Mouse (Mus musculus): ENCODE results near the gene Cnksr1. TPM values are rescaled to one million over a fixed set of nuclear protein-coding genes. Genes with fewer than 3 reads are reported as not detected.

The Cnksr1 gene
- 0.62 TPM for total RNA-seq (2023)

DNA sequence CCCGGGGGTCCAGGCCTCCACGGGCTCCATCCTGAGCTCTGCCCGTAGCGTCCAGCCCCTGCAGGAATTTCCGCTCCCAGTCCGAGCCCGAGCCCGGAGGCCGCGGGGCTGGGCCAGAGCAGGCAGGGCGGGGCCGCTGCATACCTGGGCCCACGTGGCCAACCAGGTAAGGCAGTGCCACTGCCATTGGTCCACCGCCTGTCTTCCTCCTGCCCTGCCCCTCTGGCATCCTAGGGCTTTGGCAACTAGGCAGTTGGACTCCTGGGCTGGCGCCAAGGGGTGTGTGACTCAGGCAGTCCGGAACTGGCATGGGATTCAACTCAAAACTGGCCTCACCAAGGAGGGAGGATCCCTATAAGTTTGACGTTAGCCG is at the start of gene Cnksr1:
Cnksr1 (minus strand) TSS at position 121 of the 373 bp plus-strand sequence.

DNA sequence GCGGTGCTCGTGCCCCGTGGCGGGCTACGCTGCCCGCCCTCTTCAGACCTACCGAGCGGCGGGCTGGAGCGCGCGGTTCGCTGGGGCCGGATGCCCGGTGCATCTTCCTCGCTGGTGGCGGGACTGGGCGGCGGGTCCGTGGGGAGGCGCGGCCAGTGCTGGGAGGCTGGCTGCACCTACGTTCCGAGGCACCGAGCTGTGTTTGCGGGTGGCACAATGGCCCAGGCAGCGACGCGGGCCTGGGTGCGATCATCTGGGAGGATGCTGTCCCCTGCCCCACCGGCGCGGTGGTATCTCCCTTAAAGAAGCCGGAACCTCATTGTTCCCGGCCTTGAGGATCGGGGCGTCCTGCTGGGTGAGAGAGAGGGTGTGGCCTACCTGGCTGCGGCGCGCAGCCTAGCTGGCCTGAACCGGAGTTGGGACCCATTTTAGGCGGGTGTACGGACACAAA is 49.4 kb upstream of the Cnksr1 start, which contains the start of gene Pdik1l:
Pdik1l (minus strand) TSS at position 321 of the 451 bp plus-strand sequence.

DNA sequence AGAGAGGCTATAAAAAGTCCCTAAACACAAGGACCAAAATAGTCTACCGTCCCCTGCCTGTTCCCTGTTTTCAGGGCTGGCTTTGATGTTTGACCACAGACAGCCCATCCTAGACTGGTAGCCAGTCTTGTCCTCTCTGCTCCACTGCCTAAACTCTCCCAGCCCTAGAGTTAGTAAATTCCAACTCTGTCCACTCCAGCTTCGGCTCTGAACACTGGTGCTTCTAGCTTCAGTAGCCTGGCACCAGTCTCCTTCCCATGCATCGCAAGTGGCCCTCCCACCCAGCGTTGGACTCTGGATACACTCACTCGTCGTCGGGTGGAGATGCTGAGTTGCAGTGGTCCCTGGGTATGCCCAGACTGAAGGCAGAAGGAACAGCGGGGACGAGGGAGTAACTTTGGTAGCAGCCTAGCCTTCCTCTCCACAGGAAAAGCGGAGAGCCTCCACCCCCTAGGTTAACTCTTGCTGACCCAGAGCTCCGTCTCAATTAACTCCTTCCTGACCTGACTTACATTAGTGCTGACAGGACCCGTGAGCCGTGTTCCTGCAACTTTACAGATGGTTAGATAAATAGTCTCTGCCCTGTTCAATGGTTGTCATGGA is 15.6 kb upstream of the Cnksr1 start, which contains the start of gene Grrp1:
Grrp1 (minus strand) TSS at position 385 of the 603 bp plus-strand sequence.

DNA sequence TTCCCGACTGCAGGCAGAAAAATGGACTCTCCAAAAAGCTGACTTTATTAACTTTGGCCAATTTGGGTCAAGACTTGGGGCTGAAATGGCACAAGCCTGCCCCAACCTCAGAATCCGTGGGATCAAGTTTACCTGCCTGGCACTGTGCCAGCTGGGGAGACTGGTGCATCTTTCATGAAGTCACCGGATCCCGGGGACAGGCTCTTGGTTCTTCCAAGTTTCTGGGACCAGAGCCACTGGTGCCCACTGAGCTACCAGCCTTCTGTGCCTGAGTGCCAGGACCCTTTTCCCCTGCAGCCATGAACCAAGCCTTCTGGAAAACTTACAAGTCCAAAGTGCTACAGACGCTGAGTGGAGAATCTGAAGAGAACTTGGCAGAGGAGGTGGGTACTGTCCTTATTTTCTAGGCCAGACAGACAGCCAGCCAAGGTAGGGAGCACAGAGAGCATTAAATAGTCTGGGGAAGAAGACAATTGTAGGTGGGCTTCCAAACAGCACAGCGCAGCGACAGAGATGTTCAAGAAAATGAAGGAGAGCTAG is 8.6 kb upstream of the Cnksr1 start, which contains the start of gene Gm30191:
Gm30191 (plus strand) TSS at position 217 of the 540 bp plus-strand sequence.

DNA sequence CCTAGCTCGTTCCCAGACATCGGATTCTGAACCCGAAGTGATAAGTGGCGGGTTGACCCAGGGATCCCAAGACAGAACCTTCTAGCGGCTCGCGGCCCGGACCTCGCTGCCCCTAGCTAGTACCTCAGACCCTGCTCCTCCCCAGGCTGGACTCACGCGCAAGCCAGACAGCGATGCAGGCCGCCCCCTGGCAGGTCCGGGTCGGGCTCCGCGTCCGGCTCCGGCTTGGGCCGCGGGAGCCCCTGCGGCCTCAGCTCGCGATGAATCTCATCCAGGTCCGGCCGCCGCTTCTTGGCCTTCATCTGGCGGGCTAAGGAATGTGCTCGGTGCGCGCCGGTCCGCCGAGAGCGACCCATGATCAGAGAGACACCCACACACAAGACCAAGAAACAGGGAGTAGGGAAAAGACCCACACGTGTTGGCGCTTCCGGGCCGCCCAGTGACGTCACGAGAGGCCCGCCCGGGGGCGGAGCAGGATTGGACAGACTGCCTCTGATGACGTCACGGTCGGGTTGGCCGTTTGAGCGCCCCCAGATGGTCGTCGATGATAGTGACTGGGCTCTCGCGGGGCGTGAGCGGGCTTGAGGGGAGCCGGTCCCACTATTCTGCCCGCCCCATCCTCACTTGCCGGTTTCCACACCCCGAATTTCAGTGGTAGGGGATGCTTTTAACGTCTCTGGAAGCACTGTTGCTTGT is 7.1 kb upstream of the Cnksr1 start, which contains the start of gene Zfp593:
Zfp593 (minus strand) TSS at position 445 of the 696 bp plus-strand sequence.

DNA sequence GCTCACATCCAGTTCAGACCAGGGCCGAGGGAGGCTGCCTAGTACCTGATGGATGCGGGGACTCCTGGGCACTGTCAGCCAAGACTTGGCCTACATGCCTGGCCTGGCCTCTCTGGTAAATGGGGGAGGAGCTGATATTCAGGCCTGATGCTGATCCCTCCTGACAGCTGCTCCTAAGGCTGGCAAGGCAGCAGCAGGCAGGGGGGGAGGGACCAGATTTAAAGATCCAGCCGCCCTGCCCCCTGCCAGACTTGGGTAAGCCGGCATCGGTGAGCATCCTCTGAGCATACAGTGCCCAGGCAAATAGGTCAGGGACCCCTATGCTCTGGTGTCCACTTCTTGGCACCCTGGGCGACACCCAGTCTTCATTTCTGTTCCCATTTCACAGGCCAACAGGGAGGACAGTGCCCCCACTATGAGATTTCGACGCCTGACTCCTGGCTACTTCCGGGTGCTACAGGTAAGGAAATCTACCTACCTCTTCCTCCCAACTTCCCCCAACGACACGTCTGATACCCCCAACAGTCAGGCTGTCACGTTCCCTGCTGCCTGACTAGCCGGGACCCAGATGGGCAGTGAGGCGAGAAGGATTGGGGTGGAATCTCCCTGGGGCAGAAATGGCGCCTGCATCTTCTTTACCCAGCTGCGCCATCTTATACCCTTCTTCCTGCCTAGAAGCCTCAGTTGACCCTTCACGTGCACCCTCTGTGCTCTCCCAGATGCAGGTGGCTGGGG is 5.5 kb upstream of the Cnksr1 start, which contains the start of gene E130218I03Rik:
E130218I03Rik (plus strand) TSS at position 147 of the 735 bp plus-strand sequence.

DNA sequence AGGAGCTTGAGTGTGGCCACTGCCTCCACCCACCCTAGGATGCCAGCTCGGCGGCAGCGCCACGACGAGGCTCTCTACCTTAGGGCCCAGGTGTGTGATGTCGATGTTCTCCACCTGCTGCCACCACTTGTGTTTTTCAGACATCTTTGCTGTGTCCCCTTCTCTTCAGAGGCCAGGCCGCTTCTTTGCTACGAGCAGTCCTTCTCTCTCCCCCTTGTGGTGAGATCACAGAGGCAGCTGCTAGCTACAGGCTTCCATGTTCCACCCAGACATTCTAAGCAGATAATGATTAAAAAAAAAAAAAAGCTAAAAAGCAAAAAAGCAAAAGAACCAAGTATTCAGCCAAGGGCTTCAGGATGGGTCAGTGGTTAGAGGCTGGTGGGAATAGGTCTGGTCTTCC is 11.0 kb downstream of the Cnksr1 start, which contains the start of gene Catsper4:
Catsper4 (minus strand) TSS at position 190 of the 400 bp plus-strand sequence.

DNA sequence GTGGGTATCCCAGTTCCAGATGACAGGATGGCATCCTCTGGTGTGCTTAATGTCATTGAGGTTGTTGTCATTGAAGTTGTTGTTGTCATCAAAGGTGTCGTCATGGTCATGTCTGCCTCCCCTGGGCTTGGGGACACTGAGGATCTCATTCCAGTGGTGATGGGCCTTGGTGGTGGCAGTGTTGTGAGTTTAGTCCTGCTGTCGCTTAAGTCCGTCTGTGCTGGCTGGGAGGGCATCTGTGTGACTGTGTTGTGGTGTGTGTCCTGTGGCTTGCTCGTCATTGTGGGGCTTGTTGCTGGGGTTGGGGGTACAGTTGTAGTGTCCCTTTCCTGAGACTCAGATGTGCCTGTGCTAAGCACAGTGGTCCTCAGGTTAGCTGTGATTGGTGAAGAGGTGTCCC is 35.3 kb downstream of the Cnksr1 start, which contains the start of gene Gm7534:
Gm7534 (minus strand) TSS at position 101 of the 400 bp plus-strand sequence.

Other genes starting within 250 kb of the Cnksr1 start
- gene Dhdds, start 237.5 kb downstream of the Cnksr1 start, total RNA-seq (2023) = 27.0 TPM
- not detected for gene Lin28a, start 219.6 kb downstream of the Cnksr1 start, total RNA-seq (2023)
- 0.80 TPM for gene Zfp683, start 184.6 kb downstream of the Cnksr1 start, total RNA-seq (2023)
- gene Crybg2, start 177.6 kb downstream of the Cnksr1 start, total RNA-seq (2023) = 13.0 TPM
- gene Cd52, start 143.3 kb downstream of the Cnksr1 start, total RNA-seq (2023) = 1,000 TPM
- 69.4 TPM for gene Ubxn11, start 135.8 kb downstream of the Cnksr1 start, total RNA-seq (2023)
- 438 TPM for gene Sh3bgrl3, start 109.6 kb downstream of the Cnksr1 start, total RNA-seq (2023)
- 25.1 TPM for gene Cep85, start 51.3 kb downstream of the Cnksr1 start, total RNA-seq (2023)
- not detected for gene Gm7534, start 35.4 kb downstream of the Cnksr1 start, total RNA-seq (2023)
- gene Catsper4, start 11.0 kb downstream of the Cnksr1 start, total RNA-seq (2023) = not detected
- gene E130218I03Rik, start 5.3 kb upstream of the Cnksr1 start, total RNA-seq (2023) = not detected
- gene Zfp593, start 7.2 kb upstream of the Cnksr1 start, total RNA-seq (2023) = 23.0 TPM
- not detected for gene Gm30191, start 8.5 kb upstream of the Cnksr1 start, total RNA-seq (2023)
- not detected for gene Grrp1, start 15.7 kb upstream of the Cnksr1 start, total RNA-seq (2023)
- 15.4 TPM for gene Pdik1l, start 49.5 kb upstream of the Cnksr1 start, total RNA-seq (2023)
- gene Trim63, start 76.7 kb upstream of the Cnksr1 start, total RNA-seq (2023) = not detected
- not detected for gene Slc30a2, start 104.8 kb upstream of the Cnksr1 start, total RNA-seq (2023)
- 1.1 TPM for gene Extl1, start 145.5 kb upstream of the Cnksr1 start, total RNA-seq (2023)
- gene Pafah2, start 157.9 kb upstream of the Cnksr1 start, total RNA-seq (2023) = 3.2 TPM
- gene Stmn1, start 229.9 kb upstream of the Cnksr1 start, total RNA-seq (2023) = 43.3 TPM

Measured in CD4-positive naive resting alpha-beta T cell, adult 57 days (primary cell).